Mouse (Mus musculus) embryonic fibroblast, embryonic 13.5 days (primary cell): ENCODE data around the gene Bcl2l15. TPM values are rescaled to one million over a fixed set of nuclear protein-coding genes. Genes with fewer than 3 reads are reported as not detected.
"Not testable (repeated sequence)": the region's sequence is repeated elsewhere in the genome, so short reads cannot be mapped to it uniquely, and the experiment has no call there.

Experiments used
- H3K27ac ChIP-seq: 2 replicates; pipeline ENCODE4 v1.5.1; 2012; ENCODE audit warnings: low read length, control low read depth, inconsistent platforms; ENCODE audit not compliant: insufficient read depth
- H3K4me1 ChIP-seq: 2 replicates; pipeline ENCODE4 v1.6.1; 2011; ENCODE audit warnings: low read length; ENCODE audit not compliant: control insufficient read depth, insufficient read depth
- H3K4me3 ChIP-seq: 2 replicates; pipeline ENCODE4 v1.5.1; 2011; ENCODE audit warnings: mild to moderate bottlenecking, control low read depth, low read length; ENCODE audit not compliant: insufficient read depth
- CTCF ChIP-seq: IDR thresholded peaks from 2 replicates; pipeline ENCODE4 v1.5.1; 2011; ENCODE audit warnings: mild to moderate bottlenecking, control low read depth, low read length, moderate library complexity, borderline replicate concordance; ENCODE audit not compliant: insufficient read depth
- POLR2A ChIP-seq: IDR thresholded peaks from 2 replicates; pipeline ENCODE4 v1.6.1; 2011; ENCODE audit warnings: low read depth, mild to moderate bottlenecking, control low read depth, low read length, moderate library complexity
- polyA plus RNA-seq: library from polyadenylated mRNA; stranded (reverse); fragments of >200 nt; gene quantifications from 2 replicates; pipeline ENCODE4 v1.2.4, GENCODE M21; 2011; ENCODE audit warnings: low read depth; ENCODE audit not compliant: missing spikeins, insufficient read length

The Bcl2l15 gene
- not detected in 2 replicates for polyA plus RNA-seq

- Histone ChIP-seq H3K4me1 (peaks cover 12% of the 10 kb centered on the region), H3K27ac (no peak within 1 kb of the TSS; the same call in 1 of the 2 replicates), H3K4me3 (no peak within 1 kb of the TSS)
- TF ChIP-seq POLR2A (no peak), CTCF (no peak)
Measured at GRCm38 (mm10) chr3:103832426-103832825, at the start of gene Bcl2l15. TSS of gene Bcl2l15 (plus strand) at chr3:103832601.

GRCm38 (mm10) chr3:103782844-103783609 is 49.4 kb upstream of the Bcl2l15 start:
- H3K27ac ChIP-seq = no peak overlapping the region
- no peaks in the 10 kb centered on the region for H3K4me1 ChIP-seq
- TF ChIP-seq POLR2A = no peak
- no peak overlapping the region for H3K4me3 ChIP-seq

GRCm38 (mm10) chr3:103787225-103787624 is 45.2 kb upstream of the Bcl2l15 start:
- Histone ChIP-seq H3K27ac (no peak overlapping the region), H3K4me1 (peaks cover 4% of the 10 kb centered on the region; the same call in 1 of the 2 replicates), H3K4me3 (no peak overlapping the region)
- TF ChIP-seq POLR2A (no peak), CTCF (no peak)

- no peak overlapping the region for H3K4me3 ChIP-seq
- peaks cover 4% of the 10 kb centered on the region; the same call in 1 of the 2 replicates for H3K4me1 ChIP-seq
- no peak overlapping the region for H3K27ac ChIP-seq
- no peak for TF ChIP-seq CTCF
- TF ChIP-seq POLR2A = no peak
Measured at GRCm38 (mm10) chr3:103789096-103789495, 43.3 kb upstream of the Bcl2l15 start.

GRCm38 (mm10) chr3:103789891-103790345 is 42.5 kb upstream of the Bcl2l15 start:
- TF ChIP-seq POLR2A (no peak; the same call in 1 of the 2 replicates), CTCF (no peak)
- peak overlapping the region; percentile 48; the same call in 1 of the 2 replicates for H3K27ac ChIP-seq
- peaks cover 4% of the 10 kb centered on the region; the same call in 1 of the 2 replicates for H3K4me1 ChIP-seq
- peak overlapping the region; percentile 68 for H3K4me3 ChIP-seq

- Histone ChIP-seq H3K4me3 (peak overlapping the region; percentile 68), H3K27ac (peak overlapping the region; percentile 48; the same call in 1 of the 2 replicates), H3K4me1 (peaks cover 4% of the 10 kb centered on the region; the same call in 1 of the 2 replicates)
- no peak for TF ChIP-seq POLR2A
- no peak for TF ChIP-seq CTCF
Measured at GRCm38 (mm10) chr3:103790346-103791145, 41.9 kb upstream of the Bcl2l15 start.

GRCm38 (mm10) chr3:103791230-103792110 is 40.9 kb upstream of the Bcl2l15 start, which contains the start of gene Hipk1:
TSS of gene Hipk1 (minus strand) at chr3:103791563.
- Histone ChIP-seq H3K27ac (peak within 1 kb of the TSS; percentile 48), H3K4me1 (peaks cover 4% of the 10 kb centered on the region; the same call in 1 of the 2 replicates), H3K4me3 (peak within 1 kb of the TSS; percentile 68)
- TF ChIP-seq CTCF = no peak
- peak; percentile 87 for TF ChIP-seq POLR2A

GRCm38 (mm10) chr3:103792111-103792406 is 40.3 kb upstream of the Bcl2l15 start:
- not testable (repeated sequence) for H3K27ac ChIP-seq, H3K4me1 ChIP-seq, H3K4me3 ChIP-seq

GRCm38 (mm10) chr3:103792566-103792965 is 39.8 kb upstream of the Bcl2l15 start:
- Histone ChIP-seq H3K4me1 (peaks cover 4% of the 10 kb centered on the region; the same call in 1 of the 2 replicates), H3K4me3 (no peak overlapping the region), H3K27ac (no peak overlapping the region)
- TF ChIP-seq POLR2A (no peak), CTCF (no peak)
